Mouse (Mus musculus) cerebellum, adult 2 months (tissue): ENCODE results near the gene Prkar2b.

Experiments used
- CTCF ChIP-seq: fragments of 200-500 bp; IDR thresholded peaks from 2 replicates; pipeline ENCODE4 v1.5.1; 2011; ENCODE audit warnings: low read depth, mild to moderate bottlenecking, control low read depth, low read length, moderate library complexity, borderline replicate concordance; ENCODE audit not compliant: insufficient read depth
- POLR2A ChIP-seq: fragments of 200-500 bp; IDR thresholded peaks from 2 replicates; pipeline ENCODE4 v1.6.1; 2011; ENCODE audit warnings: low read length, control low read depth, borderline replicate concordance; ENCODE audit not compliant: insufficient read depth

DNA sequence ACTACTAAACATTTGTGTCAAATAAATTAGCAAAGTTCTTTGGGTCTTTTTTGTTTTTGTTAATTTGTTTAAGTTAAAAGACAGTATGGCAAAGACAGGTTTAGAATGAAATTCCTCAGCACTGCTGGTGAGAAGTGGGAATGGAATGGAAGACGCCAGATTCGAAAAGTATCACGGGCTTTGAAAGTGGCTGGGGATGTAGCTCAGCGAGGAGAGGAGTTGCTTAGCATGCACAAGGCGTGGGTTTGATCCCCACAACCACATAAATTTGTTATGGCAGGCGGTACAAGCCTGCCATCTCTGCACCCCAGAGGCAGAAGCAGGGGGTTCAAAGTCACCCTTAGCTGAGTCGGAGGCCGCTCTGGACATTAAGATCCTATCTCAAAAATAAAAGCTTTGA is 54.1 kb downstream of the Prkar2b start:
- TF ChIP-seq POLR2A (no peak), CTCF (no peak)
